In the genomic region with DNA sequence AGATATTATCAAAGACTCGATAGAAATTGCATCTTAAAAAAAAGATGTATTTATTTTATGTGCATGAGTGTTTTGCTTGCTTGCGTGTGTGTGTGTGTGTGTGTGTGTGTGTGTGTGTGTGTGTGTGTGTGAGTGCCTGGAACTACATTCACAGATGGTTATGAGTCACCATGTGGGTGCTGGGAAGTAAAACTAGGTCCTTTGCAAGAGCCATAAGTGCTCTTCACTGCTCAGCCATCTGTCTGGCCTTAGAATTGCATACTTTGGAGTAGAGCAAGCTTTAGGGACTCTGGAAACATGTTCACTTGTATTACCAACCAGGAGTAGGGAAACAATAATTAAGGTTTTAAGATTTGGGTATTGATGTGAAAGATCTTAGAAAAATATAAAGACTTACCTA, we compare ENCODE assay signal across 35 mouse cellular contexts. TPM values are rescaled to one million over a fixed set of nuclear protein-coding genes. Genes with fewer than 3 reads are reported as not detected.
"Had no signal": no experiment of that assay in that cellular context is flagged by ENCODE, and none has a peak within 500 bp of the region (broad histone marks: within the 10 kb centered on the region; RNA-seq: fewer than 3 reads in every experiment).

No protein-coding gene starts in this region.

- H3K4me3 ChIP-seq: heart, adult 2 months; heart, embryonic 13.5 days; heart, embryonic 15.5 days; hindbrain, embryonic 13.5 days; hindbrain, embryonic 15.5 days; kidney, embryonic 15.5 days; left cerebral cortex, adult 2 months; limb, embryonic 12.5 days; liver, embryonic 13.5 days had no signal

- DNase-seq: forebrain, postnatal 0 days; gastrocnemius, postnatal 14 days; gastrocnemius, postnatal 36 days; heart, adult 11 months; heart, adult 2 months; heart, postnatal 14 days; heart, postnatal 36 days; kidney, adult 11 months; kidney, adult 2 months; kidney, adult 9 months; kidney, postnatal 14 days; kidney, postnatal 36 days; layer of hippocampus, postnatal 36 days; left cerebral cortex, postnatal 4 days; liver; liver, embryonic 13.5 days had no signal

- H3K4me1 ChIP-seq: heart, embryonic 13.5 days; heart, embryonic 15.5 days; hindbrain, embryonic 13.5 days; hindbrain, embryonic 15.5 days; kidney, embryonic 15.5 days; limb, embryonic 12.5 days; liver, embryonic 13.5 days had no signal

RNA-seq across cellular contexts. Expression of a gene that starts 22.4 kb away (rescaled TPM):
- polyA plus RNA-seq: heart, adult 2 months; heart, postnatal 0 days had no signal

RNA-seq across cellular contexts. Expression of a gene that starts 48.9 kb away (rescaled TPM):
- polyA plus RNA-seq: forebrain, postnatal 0 days; frontal cortex, adult 2 months; gonadal fat pad, adult 2 months; heart, embryonic 11.5 days; heart, embryonic 13.5 days; heart, embryonic 15.5 days; heart, postnatal 0 days; hindbrain, embryonic 11.5 days; hindbrain, embryonic 13.5 days; hindbrain, embryonic 15.5 days; hindbrain, postnatal 0 days; intestine, embryonic 14.5 days; intestine, embryonic 16.5 days; kidney, adult 2 months; kidney, embryonic 15.5 days; kidney, postnatal 0 days; large intestine, adult 2 months; limb, embryonic 12.5 days; limb, embryonic 14.5 days; liver, embryonic 11.5 days; liver, embryonic 13.5 days had no signal
